Mouse (Mus musculus) cerebellum, postnatal 4 days (tissue): Measurements from ENCODE around the gene Ugt8a.

ENCODE experiments used
- DNase-seq, 2 experiments: peaks; one replicate each; pipeline ENCODE4 v3.0.0; 2022; ENCODE audit warnings: low spot score in 2 of 2, mixed read lengths in 1 of 2

The Ugt8a gene

GRCm38 (mm10) chr3:125869873-125870272 is 68.5 kb downstream of the Ugt8a start:
- DNase-seq = no peak

GRCm38 (mm10) chr3:125861601-125862000 is 76.8 kb downstream of the Ugt8a start:
- peak in 1 of 2 experiments; percentile 46 for DNase-seq

GRCm38 (mm10) chr3:125849163-125849872 is 89.1 kb downstream of the Ugt8a start:
- DNase-seq = peak in 1 of 2 experiments; percentile 18

GRCm38 (mm10) chr3:125828051-125828450 is 110.4 kb downstream of the Ugt8a start:
- no peak for DNase-seq

- DNase-seq = peak; percentile 38 to 76
Measured at GRCm38 (mm10) chr3:125827256-125827655, 111.2 kb downstream of the Ugt8a start.

GRCm38 (mm10) chr3:125819741-125820140 is 118.7 kb downstream of the Ugt8a start:
- DNase-seq = no peak
